Mouse (Mus musculus) adrenal gland, adult (tissue): ENCODE measurements at regions not wholly inside any gene's neighbourhood (a gene's known extent, or its start where the extent isn't known, plus 50 kb on each side); places are given as distances from the start of the nearest gene placed in this dataset.
A peak's percentile ranks its signal among the peaks of the same experiment; 100 is the strongest.

Experiments used
- DNase-seq, 2 experiments: peaks; one replicate each; pipeline ENCODE4 v3.0.0; 2022 to 2023; ENCODE audit warnings: low spot score in 1 of 2; ENCODE audit not compliant: inconsistent age in 2 of 2

GRCm38 (mm10) chr14:71359581-71359980 lies 759.9 kb upstream of the Fam160b2 start:
- DNase-seq = no peak

DNA sequence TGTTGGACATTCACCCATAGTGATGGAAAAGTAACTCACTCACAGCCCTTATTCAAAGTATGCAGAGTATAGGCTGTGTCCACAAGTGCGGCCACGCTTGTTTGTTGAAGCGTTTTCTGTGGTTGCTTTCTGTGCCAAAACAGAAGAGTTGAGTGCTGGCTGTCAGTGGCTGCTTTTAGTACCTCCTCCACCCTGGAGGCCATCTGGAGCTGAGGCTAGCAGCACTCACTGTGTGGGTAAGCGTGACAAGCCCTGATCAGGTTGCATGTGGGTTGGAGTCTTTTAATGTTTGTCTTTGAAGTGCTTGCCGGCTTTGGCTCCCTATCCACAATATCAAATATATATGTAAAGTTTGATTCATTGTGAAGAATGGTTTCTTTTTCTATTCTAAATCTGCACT lies 738.6 kb upstream of the Fam160b2 start:
- no peak for DNase-seq

DNA sequence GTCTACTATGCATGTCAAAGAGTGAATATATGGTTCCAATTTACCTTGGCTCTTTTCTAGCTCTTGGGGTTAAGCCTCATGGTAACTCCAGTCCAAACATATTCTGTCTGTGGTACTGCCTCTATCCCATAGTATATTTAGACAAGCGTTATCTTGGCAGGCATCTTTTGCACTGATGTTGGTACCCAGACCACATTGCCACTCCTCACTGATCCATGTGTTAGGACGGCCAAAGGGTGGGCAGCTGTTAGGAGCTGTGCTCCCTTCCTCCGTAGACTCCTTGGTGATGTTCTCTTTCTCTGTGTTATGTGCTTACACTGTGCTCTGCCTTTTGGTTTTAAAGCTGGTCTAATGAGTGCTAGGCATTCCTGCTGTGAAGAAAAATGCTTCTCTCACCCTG lies 737.3 kb upstream of the Fam160b2 start:
- no peak for DNase-seq

DNA sequence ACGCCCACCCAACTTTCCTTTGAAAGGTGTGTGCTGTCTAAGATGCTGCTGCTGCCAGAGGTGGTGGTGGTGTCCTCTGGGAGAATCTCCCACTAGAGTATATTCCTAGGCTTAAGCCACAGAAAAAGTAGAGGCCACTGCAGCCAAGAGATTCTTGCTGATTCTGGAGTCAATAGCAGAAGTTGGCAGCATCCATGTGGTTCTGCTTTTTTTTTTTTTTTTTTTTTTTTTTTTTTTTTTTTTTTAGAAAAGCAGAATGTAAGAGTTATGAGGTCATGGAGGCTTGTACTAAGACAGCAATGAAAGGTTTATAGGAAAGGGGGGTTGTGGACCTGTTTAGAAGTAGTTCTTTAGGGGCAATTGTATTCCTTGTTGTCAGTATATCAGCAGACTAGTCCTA lies 734.4 kb upstream of the Fam160b2 start:
- DNase-seq = no peak

DNA sequence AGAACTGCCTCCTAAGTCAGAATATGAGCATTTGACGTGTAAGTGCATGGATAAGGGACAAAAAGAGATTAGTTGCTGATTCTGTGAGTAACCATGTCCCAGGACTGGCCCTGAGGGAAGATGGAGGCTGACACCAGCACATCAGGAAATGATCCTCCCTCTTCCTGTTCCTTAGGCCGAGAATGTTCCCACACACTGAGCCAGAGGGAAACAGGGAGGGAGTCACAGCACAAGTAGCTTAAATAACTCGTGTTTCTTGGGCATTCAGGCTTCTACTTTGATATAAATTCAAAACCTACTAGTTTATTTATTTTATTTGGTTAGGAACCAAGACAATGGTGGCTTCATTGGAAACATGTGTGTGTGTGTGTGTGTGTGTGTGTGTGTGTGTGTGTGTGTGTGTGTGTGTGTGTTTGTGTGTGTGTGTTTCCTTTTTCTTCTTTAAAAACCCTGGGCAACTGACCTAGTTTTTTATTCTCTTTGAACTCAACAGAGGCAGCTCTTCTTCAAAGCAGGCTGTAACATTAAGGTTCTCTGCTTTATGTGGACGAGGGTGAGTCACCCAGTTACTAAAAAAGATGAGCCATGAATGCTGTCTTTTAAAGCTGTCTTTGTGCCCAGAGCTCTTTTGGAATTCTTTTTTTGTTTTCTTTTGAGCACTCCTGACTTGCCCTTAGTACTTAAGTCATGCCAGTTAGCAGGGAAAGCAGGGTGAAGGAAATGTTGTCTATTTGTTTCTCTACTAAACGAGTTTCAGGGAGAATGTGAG lies 730.4 kb upstream of the Fam160b2 start:
- peak; percentile 9 to 61 for DNase-seq

DNA sequence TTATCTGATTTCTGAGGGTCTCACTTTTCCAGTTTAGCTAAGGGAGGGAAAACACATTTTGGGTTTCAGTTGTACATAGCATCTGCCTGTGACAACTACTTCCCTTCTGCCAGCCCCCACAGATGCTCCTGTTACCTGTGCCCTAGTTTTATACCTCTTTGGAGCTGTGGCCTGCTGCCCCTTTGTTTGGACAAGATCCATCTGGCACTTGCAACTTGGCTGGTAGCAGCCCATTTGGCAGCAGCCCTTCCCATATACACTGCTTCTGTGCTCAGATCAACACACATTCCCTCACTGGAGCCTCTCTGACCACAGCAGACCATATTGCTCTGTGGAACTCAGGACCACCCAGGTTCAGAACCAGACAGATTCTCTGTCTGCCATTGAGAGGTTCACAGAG lies 728.0 kb upstream of the Fam160b2 start:
- DNase-seq = no peak

DNA sequence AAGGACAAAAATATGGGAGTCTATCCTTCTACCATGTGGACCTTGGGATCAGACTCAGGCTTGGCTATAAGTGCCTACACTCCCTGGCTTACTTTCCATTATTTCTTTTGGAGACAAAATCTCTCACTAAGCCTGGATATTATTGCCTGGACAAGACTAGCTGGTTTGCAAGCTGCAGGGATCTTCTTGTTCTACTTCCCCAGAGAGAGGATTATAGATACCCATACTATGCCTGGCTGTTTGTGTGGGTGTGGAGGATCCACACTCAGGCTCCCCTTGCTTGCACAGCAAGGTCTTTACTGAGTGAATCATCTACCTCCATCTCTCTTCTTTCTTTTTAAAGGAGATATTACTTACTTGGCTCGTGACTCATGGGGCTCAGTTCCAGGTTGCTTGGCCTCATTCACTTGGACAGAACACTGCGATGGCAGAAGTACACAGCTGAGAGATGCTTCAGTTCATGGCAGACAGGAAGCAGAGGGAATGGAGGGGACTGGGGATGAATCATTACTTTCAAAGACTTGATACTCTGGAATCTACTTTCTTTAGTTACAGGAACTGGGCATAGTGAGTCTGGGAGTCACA lies 727.0 kb upstream of the Fam160b2 start:
- peak; percentile 18 to 65 for DNase-seq

DNA sequence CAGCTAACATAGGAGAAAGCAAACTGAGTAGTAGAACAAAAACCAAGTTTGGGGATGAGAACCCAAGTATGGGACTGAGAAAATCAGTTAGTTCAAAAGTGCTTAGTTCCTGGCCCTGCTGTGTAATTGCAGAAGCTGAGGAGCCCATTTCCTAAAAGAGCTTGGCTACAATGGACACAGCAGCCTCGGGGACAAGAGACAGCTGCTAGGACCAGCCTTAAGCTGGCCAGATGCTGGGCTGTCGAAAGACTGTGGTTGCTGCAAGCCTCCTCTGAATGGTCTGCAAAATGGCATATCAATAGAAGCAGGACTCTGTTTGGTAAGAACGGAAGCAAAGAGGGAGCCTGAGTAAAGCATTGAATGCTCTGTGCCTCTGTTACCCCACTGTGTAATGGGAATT lies 715.6 kb upstream of the Fam160b2 start:
- no peak for DNase-seq

- DNase-seq = no peak
Observed at GRCm38 (mm10) chr14:71299755-71300154, 700.1 kb upstream of the Fam160b2 start.

- no peak for DNase-seq
Observed at GRCm38 (mm10) chr14:71281568-71281967, 681.9 kb upstream of the Fam160b2 start.

- DNase-seq = peak; percentile 48 to 75
Observed at GRCm38 (mm10) chr14:71276309-71276791, 676.7 kb upstream of the Fam160b2 start.

DNA sequence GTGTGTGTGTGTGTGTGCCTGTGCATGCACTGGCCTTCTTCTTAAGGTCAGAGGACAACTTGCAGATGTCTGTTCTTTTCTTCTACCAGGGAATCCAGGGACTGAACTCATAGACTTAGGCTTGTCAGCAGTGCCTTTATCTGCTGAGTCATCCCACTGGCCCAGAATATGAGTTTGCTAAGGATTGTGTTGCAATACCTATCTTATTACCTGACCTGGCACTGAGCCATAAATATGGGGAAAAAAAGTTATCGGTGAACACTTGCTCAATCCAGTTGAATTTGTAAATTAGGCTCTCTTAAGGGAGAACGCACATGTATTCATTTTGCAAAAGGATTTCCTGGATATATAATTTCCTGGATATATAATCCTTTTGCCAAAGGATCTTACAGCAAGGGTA lies 672.8 kb upstream of the Fam160b2 start:
- DNase-seq = no peak

- no peak for DNase-seq
Observed at GRCm38 (mm10) chr14:71257650-71258049, 658.0 kb upstream of the Fam160b2 start.

DNA sequence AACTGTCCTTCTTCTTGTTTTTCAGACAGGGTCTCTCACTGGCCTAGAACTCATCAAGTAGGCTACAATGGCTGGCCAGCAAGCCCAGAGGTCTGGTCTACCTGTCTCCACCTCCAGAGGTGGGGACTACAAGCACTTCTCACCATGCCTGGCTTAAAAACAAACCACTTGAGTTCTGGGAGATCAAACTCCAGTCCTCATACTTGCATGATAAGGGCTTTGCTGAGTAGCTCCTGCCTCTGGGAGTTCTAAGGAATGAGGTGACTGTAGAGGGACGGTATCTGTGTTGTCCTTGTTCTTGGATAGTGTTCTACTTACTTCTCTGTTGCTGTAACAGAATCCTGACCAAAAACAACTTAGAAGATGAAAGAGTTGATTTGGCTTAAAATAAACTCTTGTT lies 654.6 kb upstream of the Fam160b2 start:
- no peak for DNase-seq

- DNase-seq = no peak
Observed at GRCm38 (mm10) chr14:71252136-71252535, 652.5 kb upstream of the Fam160b2 start.

GRCm38 (mm10) chr14:71251116-71251515 lies 651.5 kb upstream of the Fam160b2 start:
- DNase-seq = no peak

GRCm38 (mm10) chr14:71249387-71249965 lies 649.8 kb upstream of the Fam160b2 start:
- no peak for DNase-seq

DNA sequence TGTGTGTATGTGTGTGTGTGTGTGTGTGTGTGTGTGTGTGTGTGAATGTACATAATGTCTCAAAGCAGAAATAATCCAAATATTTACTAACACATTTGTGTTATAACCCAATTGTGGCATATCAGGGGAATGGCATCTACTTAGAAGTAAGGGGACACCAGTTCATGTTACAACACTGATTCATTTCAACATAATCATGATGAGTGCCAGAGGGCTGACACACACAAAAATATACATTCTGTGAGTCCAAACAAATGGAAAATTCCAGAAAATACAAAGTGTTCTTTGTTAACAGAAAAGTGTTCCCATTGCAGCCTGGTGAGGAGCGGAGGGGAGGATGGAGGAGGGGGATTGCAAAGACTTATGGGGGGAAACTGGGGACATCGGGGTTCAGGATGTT lies 648.9 kb upstream of the Fam160b2 start:
- no peak for DNase-seq

- DNase-seq = no peak
Observed at GRCm38 (mm10) chr14:71241655-71242390, 642.2 kb upstream of the Fam160b2 start.

GRCm38 (mm10) chr14:71236192-71236591 lies 636.6 kb upstream of the Fam160b2 start:
- DNase-seq = no peak

DNA sequence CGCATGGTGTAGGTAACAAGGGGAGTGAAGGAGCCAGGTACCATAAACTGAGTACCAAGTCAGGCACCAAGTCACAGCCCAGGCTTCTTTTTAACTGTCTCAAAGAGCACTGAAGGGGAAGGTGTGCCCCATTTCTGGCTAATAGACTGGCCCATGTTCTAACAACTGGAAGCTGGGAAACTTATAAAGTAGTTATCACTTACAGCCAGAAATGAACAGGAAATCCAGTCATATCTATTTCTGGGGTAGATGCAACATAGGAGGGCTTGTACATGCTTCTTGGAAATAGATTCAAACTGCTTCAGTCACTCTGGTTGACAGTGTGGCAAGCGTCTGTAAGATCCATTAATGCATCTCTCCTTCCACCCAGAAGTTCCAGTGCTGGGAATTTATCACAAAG lies 635.3 kb upstream of the Fam160b2 start:
- no peak for DNase-seq

DNA sequence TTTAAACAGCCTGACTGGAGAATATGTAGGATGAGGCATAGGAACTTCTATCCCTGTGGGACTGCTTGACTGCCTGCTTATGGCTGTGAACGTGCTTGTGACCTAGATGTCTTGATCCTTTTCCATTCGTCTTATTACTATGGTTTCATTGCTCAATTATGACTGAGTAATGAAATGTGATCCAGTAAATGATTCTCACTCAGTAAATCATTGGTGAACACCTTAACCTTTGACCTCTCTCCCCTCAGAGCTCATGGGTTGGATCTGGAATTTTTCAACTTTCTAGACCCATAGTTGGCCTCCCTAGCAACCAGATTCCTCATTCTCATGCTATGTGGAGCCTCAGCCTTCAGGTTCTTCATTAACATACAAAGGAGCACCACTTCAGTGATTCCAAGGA lies 634.6 kb upstream of the Fam160b2 start:
- peak in 1 of 2 experiments; percentile 35 for DNase-seq
